Mouse (Mus musculus) thymus, postnatal 14 days (tissue): ENCODE measurements around the gene Rab11fip3.
"Not testable (repeated sequence)": the region's sequence is repeated elsewhere in the genome, so short reads cannot be mapped to it uniquely, and the experiment has no call there.

Source experiments
- DNase-seq: peaks from one replicate; pipeline ENCODE4 v3.0.0; 2021

Gene Rab11fip3

DNA sequence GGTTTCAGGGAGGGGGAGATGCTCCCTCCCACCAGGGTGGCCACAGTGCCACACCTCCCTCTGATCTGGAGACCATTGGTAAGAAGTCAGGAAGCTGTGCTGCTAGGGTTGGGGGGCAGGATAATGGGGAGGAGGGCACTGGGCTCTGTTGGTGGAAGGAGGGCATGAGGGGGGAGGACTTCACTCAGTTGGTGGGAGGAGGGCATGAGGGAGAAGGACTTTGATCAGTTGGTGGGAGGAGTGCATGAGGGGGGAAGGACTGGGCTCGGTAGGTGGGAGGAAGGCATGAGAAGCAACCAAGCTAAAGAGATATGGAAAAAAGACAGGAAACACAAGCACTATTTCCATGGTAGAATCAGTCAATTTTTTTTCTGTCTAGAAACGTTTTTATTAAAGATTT, 11.5 kb upstream of the Rab11fip3 start:
- DNase-seq, result no peak

DNA sequence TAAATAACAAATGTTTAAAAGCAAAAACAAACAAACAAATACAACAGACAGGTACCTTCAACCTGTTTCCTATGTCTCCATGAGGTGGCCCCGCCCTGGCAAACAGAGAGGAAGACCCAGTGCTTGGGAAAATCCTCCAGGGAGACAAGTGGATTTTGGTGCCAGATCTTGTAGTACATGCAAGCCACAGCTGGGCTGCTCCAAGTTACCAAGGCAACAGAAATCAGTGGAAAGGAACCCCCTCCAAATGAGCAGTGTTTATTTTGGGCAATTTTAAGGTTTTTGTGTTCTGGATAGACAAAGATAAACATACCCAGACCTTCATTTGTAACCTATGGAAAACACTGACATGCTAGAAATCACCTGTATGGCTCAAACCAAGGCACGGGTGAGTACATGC, 9.5 kb upstream of the Rab11fip3 start:
- no peak for DNase-seq

- DNase-seq, result no peak
These were observed 5.9 kb upstream of the Rab11fip3 start for GRCm38 (mm10) chr17:26075246-26075645.

DNA sequence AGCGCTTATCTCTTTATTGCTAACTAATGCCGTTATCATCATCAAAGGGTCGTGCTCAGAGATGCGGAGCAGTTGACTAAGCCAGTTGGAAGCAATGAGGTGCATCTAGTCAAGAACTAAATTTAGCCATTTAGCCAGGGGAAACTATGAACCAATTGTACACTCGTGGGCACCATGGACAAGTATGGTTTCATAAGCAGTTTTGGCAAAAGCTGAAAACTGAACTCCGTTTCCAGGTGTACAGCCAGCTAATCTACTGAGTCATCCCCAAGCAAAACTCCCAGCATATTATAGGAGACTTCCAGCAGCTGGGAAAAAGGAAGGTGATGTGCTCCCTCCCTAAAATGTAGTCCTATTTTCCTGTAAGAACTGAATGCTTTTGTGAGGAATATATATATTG, 781 bp upstream of the Rab11fip3 start:
- DNase-seq, result no peak

DNA sequence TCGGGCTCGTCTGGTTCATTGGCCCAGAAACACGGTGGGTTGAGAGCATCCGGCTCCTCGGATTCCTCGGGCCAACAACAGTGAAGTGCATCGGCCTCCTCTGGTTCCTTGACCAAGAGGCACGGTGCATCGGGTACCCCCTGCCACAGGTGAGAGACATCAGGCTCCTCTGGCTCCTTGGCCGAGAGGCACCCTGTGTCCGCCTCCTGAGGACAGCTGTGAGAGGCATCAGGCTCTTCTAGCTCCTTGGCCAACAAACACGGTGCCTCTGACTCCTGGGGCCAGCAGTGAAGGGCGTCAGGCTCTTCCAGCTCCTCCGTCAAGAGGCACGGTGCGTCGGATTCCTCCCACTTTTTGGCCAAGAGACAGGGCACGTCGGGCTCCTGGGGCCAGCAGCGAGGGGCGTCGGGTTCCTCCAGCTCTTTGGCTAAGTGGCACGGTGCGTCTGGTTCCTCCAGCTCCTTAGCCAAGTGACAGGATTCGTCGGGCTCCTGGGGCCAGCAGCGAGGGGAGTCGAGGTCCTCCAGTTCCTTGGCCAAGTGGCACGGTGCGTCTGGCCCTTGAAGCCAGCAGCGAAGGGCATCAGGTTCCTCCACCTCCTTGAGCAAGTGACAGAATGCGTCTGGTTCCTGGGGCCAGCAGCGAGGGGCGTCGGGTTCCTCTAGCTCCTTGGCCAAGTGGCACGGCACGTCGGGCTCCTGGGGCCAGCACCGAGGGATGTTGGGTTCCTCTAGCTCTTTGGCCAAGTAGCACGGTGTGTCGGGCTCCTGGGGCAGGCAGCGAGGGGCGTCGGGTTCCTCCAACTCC, 1.1 kb downstream of the Rab11fip3 start:
- DNase-seq, result peak; percentile 20

DNA sequence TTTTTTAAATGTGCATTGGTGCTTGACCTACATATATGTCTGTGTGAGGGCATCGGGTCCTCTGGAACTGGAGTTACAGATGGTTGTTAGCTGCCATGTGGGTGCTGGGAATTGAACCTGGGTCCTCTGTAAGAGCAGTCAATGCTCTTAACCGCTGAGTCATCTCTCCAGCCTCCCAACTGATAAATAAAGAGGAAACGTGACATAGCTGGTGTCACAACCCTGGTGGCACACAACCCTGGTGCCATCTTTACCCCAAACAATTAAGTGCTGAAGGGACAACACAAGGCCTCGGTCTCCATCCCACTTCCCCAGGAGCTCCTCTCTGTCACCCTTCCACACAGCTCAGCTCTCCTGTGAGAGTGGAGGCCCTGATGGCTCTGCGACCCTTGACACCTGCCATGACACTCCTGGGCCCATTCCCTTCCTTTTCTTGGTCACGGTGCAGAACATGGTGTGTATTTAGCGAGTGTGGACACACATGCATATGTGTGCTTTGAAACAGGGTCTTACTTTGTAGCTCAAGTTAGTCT, 2.8 kb downstream of the Rab11fip3 start:
- no peak for DNase-seq

GRCm38 (mm10) chr17:26064916-26065315, 4.4 kb downstream of the Rab11fip3 start:
- DNase-seq, result no peak

- DNase-seq, result no peak
These were observed 11.4 kb downstream of the Rab11fip3 start for GRCm38 (mm10) chr17:26057787-26058567.

DNA sequence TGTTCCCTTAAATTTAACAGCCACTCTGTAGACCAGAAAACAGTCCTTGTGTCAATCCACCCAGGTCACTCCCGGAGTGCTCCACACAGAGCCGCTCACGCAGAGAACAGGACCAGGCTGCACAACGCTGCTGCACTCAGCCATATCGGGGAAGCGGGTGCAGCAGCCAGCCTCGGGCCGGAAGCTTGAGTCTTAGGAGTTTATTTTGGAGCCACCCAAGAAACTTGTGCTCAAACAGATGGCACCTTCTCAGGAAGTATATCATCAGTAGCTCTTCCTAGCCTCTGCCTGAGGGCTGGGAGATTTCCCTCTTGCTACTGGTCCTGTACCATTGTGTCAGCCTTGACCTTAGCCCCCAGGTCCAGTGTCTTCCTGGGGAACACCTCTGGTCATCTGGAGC, 12.1 kb downstream of the Rab11fip3 start:
- DNase-seq, result no peak

DNA sequence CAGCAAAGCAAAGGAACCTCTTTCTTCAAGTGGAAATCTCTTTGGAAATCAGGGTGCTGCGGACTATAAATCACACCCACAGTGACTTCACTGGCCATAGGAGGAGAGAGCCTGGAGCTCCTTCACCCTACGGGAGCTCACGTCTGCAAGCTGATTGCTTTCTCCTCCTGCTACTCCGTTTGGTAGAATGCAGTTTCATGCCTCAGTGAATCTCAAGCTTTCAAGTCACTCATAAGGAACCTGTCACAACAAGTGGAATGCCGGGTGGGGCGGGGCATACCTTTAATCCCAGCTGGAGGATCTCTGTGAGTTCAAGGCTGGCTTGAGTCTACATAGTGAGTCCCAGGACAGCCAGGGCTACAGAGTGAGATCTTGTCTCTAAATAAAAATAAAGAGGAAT, 14.2 kb downstream of the Rab11fip3 start:
- DNase-seq, result no peak

GRCm38 (mm10) chr17:26054133-26054845, 15.1 kb downstream of the Rab11fip3 start:
- no peak for DNase-seq

- no peak for DNase-seq
These were observed 16.6 kb downstream of the Rab11fip3 start for GRCm38 (mm10) chr17:26052706-26053105.

DNA sequence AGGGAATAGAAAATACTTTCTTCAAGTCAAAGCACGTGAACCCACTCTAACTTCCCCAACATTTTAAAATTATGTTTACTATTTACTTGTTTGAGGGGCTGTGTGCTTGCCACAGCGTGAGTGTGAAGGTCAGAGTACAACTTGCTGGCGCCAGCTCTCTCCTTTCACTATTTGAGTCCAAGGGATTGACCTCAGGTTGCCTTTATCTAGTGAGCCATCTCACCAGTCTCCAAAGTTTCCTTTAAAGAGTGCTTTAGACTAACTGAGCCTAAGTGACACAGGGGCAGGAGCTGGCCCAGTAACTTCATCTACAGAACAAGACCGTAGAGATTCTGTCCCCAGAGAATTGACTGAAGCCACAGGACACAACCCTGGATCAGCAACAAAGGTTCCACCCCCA, 17.3 kb downstream of the Rab11fip3 start:
- no peak for DNase-seq

DNA sequence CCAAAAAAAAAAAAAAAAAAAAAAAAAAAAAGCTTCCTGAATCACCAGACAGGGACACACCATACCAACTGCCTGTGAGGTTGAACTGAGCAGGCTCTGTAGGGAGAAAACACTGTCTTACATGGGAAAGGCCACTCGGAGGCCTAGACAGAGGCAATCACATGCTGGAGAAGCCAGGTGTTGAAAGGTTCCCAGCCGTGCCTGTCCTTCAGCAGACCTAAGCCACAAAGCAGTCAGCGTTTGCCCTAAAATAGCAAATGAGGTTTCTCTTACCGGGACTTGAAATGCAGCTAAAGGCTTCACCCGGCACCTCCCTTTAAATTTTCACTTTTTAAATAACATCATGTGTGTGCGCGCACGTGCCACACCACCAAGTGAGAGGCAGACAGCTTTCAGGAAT, 21.2 kb downstream of the Rab11fip3 start:
- DNase-seq, result no peak

DNA sequence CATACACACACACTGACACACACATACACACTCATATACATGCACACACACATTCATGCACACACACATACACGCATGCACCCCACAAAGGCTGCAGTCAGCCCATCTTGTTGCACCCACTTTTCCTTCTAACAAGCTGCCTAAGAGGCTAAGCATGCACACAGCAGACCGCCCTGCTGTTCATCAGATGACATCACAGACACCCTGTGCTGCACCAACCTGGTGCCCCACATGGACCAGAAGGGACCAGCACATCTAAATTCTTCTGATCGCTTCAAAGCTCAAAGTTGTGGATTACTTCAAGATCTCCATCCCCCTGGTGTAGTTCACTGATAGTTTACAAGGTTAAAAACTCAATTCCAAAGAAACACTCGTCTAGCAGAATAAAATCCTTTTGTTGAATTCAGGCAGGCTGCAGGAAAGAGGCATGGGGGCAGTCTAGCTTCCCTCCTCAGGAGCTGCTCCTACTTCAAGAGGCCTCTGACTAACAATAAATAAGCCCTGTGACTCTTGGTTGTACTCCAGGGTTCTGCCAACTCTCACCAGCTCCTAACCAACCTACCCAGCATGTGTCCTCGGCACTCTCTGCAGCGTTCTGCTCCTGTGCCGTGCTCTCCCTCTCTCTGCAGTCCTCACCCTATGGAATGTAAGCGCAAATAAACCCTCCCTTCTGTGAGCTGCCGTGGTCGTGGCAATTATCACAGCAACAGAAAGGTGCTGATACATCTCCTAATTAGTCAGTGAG, 22.9 kb downstream of the Rab11fip3 start:
- DNase-seq, result no peak

GRCm38 (mm10) chr17:26045285-26045684, 24.1 kb downstream of the Rab11fip3 start:
- no peak for DNase-seq

DNA sequence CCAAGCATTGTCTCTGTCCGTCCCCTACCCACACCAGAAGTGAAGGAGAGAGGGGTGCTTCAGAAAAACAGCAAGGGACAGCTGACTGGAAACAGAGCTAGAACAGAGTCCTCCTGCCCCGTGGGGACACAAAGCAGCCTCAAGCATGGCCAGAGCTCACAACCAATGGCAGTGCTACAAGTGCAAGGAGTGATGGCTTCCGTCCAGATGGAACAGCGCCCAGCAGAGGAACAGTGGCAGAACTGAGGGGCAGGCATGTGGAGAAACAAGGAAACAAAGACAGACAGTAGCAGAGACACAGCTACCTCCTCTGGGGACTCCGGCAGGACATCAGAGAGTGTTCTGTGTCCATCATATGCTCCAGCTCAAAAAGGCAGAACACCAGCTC, 26.1 kb downstream of the Rab11fip3 start:
- no peak for DNase-seq

- no peak for DNase-seq
These were observed 26.6 kb downstream of the Rab11fip3 start for GRCm38 (mm10) chr17:26042599-26043248.

DNA sequence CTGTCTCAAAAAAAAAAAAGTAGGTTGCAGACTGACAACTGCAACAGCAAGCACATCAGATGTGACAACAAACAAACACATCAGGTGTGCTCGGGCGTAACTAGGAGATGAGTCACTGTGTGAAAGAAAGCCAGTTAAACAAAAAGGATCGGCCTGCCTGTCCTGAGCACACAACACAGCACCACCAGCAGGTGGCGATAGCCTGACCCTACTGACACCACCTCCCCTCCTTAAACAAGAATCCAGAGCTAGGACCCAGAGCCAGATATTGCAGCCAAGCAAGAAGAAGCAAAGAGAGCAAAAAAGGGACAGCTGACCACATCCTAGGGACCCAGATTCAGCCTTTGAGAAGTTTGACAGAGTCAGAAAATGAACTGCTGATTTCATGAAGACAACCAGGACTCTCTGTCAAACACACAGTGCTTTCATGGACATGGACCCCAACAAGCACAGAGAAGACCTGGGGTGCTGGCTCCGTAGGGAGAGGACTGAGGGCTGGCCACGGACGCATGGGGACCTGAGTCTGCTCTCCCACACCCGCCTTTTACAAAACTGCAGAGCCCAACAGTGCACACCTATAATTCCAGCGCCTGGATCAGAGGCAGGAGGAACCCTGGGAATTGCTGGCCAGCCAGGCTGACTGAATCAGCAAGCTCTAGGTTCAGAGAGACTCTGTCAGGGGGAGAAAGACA, 28.1 kb downstream of the Rab11fip3 start:
- peak; percentile 61 for DNase-seq

- not testable (repeated sequence) for DNase-seq
These were observed 28.6 kb downstream of the Rab11fip3 start for GRCm38 (mm10) chr17:26040711-26041110.

- DNase-seq, result no peak
These were observed 37.3 kb downstream of the Rab11fip3 start for GRCm38 (mm10) chr17:26032037-26032436.
